Mouse (Mus musculus) erythroblast, embryonic 14.5 days (primary cell): ENCODE results near the gene Tspan12. TPM values are rescaled to one million over a fixed set of nuclear protein-coding genes. Genes with fewer than 3 reads are reported as not detected.

Experiments used
- H3K27me3 ChIP-seq: 2 replicates; pipeline ENCODE4 v1.6.1; 2012; ENCODE audit warnings: inconsistent platforms; ENCODE audit not compliant: control insufficient read depth
- H3K36me3 ChIP-seq: 2 replicates; pipeline ENCODE4 v1.6.1; 2012; ENCODE audit warnings: mild to moderate bottlenecking, inconsistent platforms; ENCODE audit not compliant: control insufficient read depth
- H3K4me1 ChIP-seq: 2 replicates; pipeline ENCODE4 v1.6.1; 2012; ENCODE audit warnings: inconsistent platforms; ENCODE audit not compliant: control insufficient read depth
- H3K4me3 ChIP-seq: replicated peaks from 2 replicates; pipeline ENCODE3; 2012; ENCODE audit warnings: moderate library complexity, mild to moderate bottlenecking, inconsistent platforms
- H3K9me3 ChIP-seq: 2 replicates; pipeline ENCODE4 v1.6.1; 2012; ENCODE audit warnings: low read length, inconsistent platforms, mixed read lengths; ENCODE audit not compliant: control insufficient read depth
- GATA1 ChIP-seq: IDR thresholded peaks from 2 replicates; pipeline ENCODE4 v1.6.1; 2012; ENCODE audit warnings: low read length, inconsistent platforms, mixed read lengths
- TAL1 ChIP-seq: IDR thresholded peaks from 3 replicates; pipeline ENCODE4 v1.6.1; 2012; ENCODE audit warnings: low read length, inconsistent platforms, mixed read lengths
- polyA plus RNA-seq: library from polyadenylated mRNA; stranded (reverse); fragments of >175 nt; gene quantifications from 2 replicates; pipeline ENCODE4 v1.2.3, GENCODE M21; 2012

Tspan12 gene
- polyA plus RNA-seq, 1 experiment = not detected

DNA sequence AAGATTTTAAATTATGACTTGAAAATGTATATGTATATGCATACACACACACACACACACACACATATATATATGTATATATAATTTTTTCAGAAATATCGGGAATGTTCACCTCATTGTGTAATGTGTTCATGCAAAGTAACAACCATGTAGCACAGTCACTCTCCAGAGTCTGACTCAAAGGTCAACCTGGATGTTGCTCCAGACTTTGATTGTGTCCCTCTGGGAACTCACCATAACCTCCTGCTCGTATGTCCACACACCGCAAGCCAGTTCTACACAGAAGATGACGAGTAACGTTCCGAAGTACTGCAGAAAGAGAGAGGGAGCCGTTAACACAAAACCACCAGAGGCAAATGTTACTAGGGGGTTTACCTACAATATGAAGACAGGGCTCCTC lies 46.3 kb downstream of the Tspan12 start:
- Histone ChIP-seq H3K27me3 (no peaks in the 10 kb centered on the region), H3K4me1 (no peaks in the 10 kb centered on the region), H3K36me3 (no peaks in the 10 kb centered on the region), H3K4me3 (no peak overlapping the region), H3K9me3 (no peaks in the 10 kb centered on the region)
- no peak for TF ChIP-seq TAL1
- no peak for TF ChIP-seq GATA1

DNA sequence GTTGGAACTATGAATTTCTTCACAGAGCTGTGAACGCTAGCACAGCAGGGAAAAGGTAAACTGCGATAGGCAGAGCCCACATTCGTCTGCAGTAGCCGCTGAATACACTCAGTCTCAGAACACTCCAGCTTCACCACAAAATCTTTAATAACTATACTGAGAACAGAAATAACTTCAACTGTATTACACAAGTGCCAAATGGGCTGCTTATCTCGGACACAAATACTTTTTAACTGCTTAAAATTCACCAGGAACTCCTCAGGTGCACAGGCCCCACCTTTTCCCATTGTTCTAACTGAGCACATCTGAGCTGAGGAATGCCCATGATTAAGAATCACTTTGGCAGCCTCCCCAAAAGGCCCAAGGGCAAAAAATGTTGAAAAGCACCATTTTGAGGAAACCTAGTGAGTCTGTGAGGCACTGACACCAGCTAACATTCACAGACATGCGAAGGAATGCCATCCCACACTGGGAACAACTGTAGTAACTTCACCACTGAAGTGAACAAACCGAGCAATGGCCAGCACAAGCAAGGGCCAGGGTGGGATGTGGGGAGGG lies 47.2 kb downstream of the Tspan12 start:
- no peak for TF ChIP-seq TAL1
- no peak for TF ChIP-seq GATA1
- H3K9me3 ChIP-seq = no peaks in the 10 kb centered on the region
- H3K4me3 ChIP-seq = no peak overlapping the region
- H3K4me1 ChIP-seq = no peaks in the 10 kb centered on the region
- H3K36me3 ChIP-seq = no peaks in the 10 kb centered on the region; the same call in 1 of the 2 replicates
- H3K27me3 ChIP-seq = no peaks in the 10 kb centered on the region

- TF ChIP-seq GATA1 = no peak
- TF ChIP-seq TAL1 = no peak
- H3K36me3 ChIP-seq = no peaks in the 10 kb centered on the region; the same call in 1 of the 2 replicates
- H3K4me1 ChIP-seq = no peaks in the 10 kb centered on the region
- no peaks in the 10 kb centered on the region for H3K9me3 ChIP-seq
- H3K4me3 ChIP-seq = no peak overlapping the region
- no peaks in the 10 kb centered on the region for H3K27me3 ChIP-seq
Observed at GRCm38 (mm10) chr6:21803483-21804340, 48.6 kb downstream of the Tspan12 start.

GRCm38 (mm10) chr6:21798581-21798980 lies 53.7 kb downstream of the Tspan12 start:
- no peak for TF ChIP-seq GATA1
- TF ChIP-seq TAL1 = no peak
- no peaks in the 10 kb centered on the region for H3K27me3 ChIP-seq
- no peaks in the 10 kb centered on the region for H3K9me3 ChIP-seq
- no peak overlapping the region for H3K4me3 ChIP-seq
- no peaks in the 10 kb centered on the region; the same call in 1 of the 2 replicates for H3K36me3 ChIP-seq
- no peaks in the 10 kb centered on the region; the same call in 1 of the 2 replicates for H3K4me1 ChIP-seq

DNA sequence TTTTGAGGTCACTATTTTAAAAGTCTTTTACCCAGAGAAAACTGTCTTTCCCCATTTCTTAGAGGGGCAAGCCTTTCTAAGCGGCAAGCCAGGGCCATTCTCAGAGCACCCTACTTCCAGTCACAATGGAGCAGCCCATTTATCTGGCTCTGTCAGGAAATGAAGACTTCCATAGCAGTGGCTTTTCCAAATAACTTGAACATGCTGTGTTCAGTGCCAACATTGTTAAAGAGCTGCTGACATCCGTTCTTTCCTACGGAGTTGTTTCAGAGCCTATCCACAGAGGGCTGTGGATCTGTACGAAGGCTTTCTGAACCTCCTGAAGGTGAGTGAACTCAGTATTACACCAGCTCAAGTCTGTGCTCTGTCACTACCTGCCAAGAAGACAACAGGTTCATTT lies 55.2 kb downstream of the Tspan12 start:
- H3K4me1 ChIP-seq = no peaks in the 10 kb centered on the region; the same call in 1 of the 2 replicates
- no peaks in the 10 kb centered on the region for H3K27me3 ChIP-seq
- TF ChIP-seq TAL1 (no peak), GATA1 (no peak)
- no peaks in the 10 kb centered on the region; the same call in 1 of the 2 replicates for H3K36me3 ChIP-seq
- no peak overlapping the region for H3K4me3 ChIP-seq
- H3K9me3 ChIP-seq = no peaks in the 10 kb centered on the region

DNA sequence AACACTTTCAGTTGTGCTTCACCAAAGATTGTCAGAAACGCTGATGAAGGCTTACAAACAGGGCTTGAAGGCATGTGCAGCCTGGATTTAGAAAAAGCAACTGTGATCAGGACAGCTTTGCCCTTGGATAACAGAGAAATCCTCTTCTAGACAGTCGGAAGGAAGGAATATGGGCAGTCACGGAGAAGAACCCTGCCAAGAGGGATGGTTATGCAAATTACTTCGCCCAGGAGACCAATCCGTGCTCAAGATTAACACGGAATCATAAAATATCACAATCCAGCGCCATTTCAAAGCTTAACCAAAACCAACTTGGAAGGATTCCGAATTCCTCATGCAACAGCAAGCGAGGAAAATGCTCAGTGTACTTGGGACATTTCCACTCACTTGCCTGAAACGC lies 55.9 kb downstream of the Tspan12 start:
- Histone ChIP-seq H3K36me3 (no peaks in the 10 kb centered on the region; the same call in 1 of the 2 replicates), H3K4me1 (peaks cover 2% of the 10 kb centered on the region; the same call in 1 of the 2 replicates), H3K4me3 (no peak overlapping the region), H3K27me3 (no peaks in the 10 kb centered on the region), H3K9me3 (no peaks in the 10 kb centered on the region)
- no peak for TF ChIP-seq TAL1
- TF ChIP-seq GATA1 = no peak

- Histone ChIP-seq H3K27me3 (no peaks in the 10 kb centered on the region), H3K36me3 (no peaks in the 10 kb centered on the region), H3K4me3 (no peak overlapping the region), H3K9me3 (no peaks in the 10 kb centered on the region), H3K4me1 (peaks cover 11% of the 10 kb centered on the region)
- TF ChIP-seq GATA1 (no peak), TAL1 (no peak)
Observed at GRCm38 (mm10) chr6:21795410-21795809, 56.9 kb downstream of the Tspan12 start.

GRCm38 (mm10) chr6:21795072-21795407 lies 57.3 kb downstream of the Tspan12 start:
- TF ChIP-seq GATA1 (no peak), TAL1 (no peak)
- H3K27me3 ChIP-seq = no peaks in the 10 kb centered on the region
- no peaks in the 10 kb centered on the region for H3K36me3 ChIP-seq

GRCm38 (mm10) chr6:21794337-21795071 lies 57.8 kb downstream of the Tspan12 start:
- no peak for TF ChIP-seq GATA1
- no peak for TF ChIP-seq TAL1
- H3K27me3 ChIP-seq = no peaks in the 10 kb centered on the region

More at GRCm38 (mm10) chr6:21795072-21795407, 57.3 kb downstream of the Tspan12 start:
- no peaks in the 10 kb centered on the region for H3K9me3 ChIP-seq
- no peak overlapping the region for H3K4me3 ChIP-seq
- H3K4me1 ChIP-seq = peaks cover 15% of the 10 kb centered on the region

More at GRCm38 (mm10) chr6:21794337-21795071, 57.8 kb downstream of the Tspan12 start:
- H3K4me3 ChIP-seq = no peak overlapping the region
- peaks cover 19% of the 10 kb centered on the region for H3K4me1 ChIP-seq
- H3K9me3 ChIP-seq = no peaks in the 10 kb centered on the region
- no peaks in the 10 kb centered on the region for H3K36me3 ChIP-seq
